Mouse (Mus musculus): ENCODE measurements at regions not wholly inside any gene's neighbourhood (a gene's known extent, or its start where the extent isn't known, plus 50 kb on each side); places are given as distances from the start of the nearest gene placed in this dataset.

GRCm38 (mm10) chr5:12219424-12220107 is 163.6 kb upstream of the Sema3d start:
- intact Hi-C loops (cut with DNase I) = no loop called here
- no peak for DNase-seq

- DNase-seq = no peak
- intact Hi-C loops (cut with DNase I) = no loop called here
These were observed 160.6 kb upstream of the Sema3d start for GRCm38 (mm10) chr5:12222622-12223021.

DNA sequence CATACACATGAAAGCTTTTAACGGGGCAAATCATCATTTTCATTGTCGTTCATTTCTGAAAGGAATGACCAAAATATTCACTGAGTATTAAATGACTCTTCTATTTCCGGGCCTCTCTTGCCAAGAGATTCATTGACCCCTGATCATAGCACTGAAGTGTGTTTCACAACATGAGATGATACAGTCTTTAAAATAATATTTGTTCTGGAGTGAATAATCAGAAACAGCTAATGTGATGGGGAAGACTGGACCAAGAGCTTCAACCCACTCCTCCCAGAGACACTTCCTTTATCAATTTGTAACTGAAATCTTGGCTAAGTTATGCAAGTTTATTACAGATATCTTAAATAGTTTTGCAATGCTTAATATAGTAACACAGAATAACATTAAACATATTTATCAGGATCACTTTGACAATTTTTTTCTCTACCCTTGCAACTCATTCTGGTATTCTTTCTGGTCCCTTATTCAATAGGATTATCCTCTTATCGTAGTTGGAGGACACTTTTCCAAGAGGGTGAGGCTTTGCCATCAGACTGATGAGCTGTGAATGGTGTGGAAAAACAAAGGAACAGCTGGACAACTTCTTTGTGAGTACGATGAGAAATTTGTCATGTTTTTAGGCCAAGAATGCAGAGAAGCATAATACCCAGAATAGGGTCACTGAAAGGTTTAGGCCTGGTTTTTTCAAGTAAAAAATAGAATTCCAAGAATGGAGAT is 149.6 kb upstream of the Sema3d start:
- intact Hi-C loops (cut with DNase I) = no loop called here
- no peak for DNase-seq

DNA sequence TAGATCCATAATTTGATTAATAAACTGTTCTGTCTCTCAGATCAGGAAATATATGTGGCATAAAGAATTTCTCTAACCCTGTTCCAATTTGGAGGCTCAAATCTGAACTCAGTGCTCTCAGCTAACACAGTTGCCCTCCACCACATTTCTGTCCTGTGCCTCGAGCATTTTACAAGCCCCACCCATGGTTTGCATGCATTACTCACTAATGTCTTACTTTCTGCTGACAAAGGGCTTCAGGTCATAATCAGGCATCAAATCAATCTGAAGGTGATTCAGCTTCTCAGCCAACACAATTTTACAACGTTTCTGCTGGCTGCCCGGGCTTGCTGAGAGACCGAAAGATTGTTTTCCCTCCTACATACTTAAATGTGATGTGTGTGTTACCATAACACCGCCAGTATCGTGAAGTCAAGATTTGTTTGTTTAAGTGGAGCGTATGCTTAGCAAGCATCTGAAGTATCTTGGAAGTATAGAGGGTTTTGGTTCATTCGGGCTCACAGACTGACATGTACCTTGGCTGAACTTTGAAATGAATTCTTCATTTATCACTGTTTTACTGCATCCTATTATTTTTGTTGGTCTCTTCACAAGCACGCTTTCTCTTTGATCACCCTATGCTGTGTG is 139.9 kb upstream of the Sema3d start:
- no peak for DNase-seq
- intact Hi-C loops (cut with DNase I) = no loop called here

DNA sequence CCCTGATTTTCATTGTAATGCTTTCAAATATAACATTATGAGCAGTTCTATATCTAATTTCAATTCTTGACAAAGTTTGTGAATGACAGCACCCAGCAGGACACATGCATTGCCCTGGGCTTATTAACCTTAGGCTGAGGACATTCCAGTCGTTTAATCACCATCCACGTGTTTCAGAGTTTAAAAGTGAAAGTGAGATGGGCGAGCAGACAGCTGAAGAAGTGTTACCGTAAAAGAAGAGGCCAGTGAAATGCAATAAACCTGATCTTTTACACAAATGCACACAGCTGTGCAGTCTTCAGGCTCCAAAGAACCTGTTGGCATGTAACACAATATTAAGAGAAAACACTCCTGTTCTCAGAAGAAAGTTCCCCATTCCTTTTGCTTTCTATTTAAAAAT is 89.5 kb upstream of the Sema3d start:
- DNase-seq = no peak
- intact Hi-C loops (cut with DNase I) = no loop called here

DNA sequence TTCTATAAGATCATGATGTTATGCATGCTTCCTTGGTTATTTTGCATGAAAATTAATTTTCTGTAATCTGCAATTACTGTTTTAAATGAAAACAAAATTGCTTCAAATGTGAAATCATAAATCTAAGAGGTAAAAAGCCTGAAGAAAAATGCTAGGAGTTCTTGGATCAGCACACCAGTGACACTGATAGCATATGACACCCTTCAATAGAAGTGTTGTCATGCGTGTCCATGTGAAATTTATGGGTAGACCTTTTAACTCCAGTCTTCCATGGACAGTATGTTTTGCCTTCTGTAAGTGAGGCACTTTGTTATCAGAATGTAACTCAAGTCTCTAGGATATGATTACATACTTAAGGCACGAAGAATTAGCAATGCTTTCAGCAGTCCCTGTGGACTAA is 85.9 kb upstream of the Sema3d start:
- intact Hi-C loops (cut with DNase I) = no loop called here
- no peak for DNase-seq

DNA sequence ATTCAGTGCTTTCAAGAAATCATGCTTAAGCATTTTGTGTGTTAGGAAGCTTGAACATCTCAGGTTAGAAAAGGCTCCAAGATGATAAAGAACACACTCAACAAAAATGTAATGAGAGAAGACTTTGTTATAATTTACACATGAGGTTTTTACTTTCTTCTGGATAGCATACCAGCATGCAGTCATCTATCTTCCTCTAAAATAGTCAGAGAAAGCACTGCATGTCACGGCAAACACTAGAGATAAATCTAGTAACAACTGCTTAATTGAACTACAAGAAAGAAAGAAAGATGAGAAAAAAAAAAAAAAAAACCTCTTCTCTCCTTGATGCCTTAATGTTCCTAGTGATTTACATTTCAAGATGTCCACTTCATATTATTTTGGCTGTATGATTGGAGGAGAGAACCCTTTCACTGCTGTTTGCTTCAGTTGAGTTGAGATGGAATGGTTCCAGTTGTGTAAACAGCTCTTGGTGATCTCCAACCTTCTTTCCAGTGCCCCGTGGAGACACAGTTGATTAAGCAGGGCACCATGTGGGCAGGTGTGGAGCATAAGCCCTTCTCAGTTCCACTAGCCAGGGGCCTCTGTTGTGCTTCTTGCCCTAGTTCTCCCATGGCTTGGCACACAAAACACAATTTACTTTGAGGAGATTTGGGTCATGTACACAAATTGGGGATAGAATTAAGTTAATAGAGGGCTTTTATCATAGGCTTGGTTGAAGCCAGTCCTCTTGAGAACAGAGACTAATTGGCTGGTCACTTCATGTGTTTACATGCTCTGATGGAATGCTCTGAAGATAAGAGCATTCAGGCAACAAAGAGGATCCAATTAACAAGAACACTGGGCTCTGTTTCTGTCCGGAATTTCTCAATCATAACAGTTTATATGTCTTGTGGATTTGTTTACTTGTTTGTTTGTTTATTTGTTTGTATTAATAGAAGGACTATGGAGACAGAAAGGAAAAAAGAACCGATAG is 81.1 kb upstream of the Sema3d start:
- no peak for DNase-seq
- intact Hi-C loops (cut with DNase I) = no loop called here

- no peak for DNase-seq
- intact Hi-C loops (cut with DNase I) = no loop called here
These were observed 73.8 kb upstream of the Sema3d start for GRCm38 (mm10) chr5:12309408-12309807.

DNA sequence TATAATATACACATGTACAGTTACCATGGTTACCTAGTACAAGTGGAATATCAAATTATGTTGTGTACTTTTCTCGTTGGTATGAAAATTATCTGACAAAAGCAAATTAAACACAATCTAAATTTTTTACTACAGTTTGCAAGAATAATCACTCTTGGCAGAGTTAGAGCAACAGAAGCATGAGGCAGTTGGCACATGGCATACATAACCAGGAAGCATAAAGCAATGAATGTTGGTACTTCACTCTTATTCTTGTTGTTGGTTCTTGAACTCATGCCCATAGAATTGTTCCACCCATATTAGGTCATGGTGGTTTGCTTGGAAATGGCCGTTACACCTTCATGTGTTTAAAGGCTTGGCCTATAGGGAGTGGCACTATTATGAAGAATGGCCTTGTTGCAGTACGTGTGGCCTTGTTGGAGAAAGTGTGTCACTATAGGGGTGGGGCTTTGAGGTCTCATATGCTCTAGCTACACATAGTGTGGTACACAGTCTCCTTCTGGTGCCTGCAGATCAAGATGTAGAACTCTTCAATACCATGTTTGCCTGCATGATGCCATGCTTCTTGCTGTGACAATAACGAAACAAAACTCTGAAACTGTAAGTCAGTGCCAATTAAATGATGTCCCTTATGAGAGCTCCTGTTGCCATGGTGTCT is 50.4 kb upstream of the Sema3d start:
- intact Hi-C loops (cut with DNase I) = no loop called here
- DNase-seq = no peak
